Mouse (Mus musculus): ENCODE results near the gene Zfp319.

The Zfp319 gene

DNA sequence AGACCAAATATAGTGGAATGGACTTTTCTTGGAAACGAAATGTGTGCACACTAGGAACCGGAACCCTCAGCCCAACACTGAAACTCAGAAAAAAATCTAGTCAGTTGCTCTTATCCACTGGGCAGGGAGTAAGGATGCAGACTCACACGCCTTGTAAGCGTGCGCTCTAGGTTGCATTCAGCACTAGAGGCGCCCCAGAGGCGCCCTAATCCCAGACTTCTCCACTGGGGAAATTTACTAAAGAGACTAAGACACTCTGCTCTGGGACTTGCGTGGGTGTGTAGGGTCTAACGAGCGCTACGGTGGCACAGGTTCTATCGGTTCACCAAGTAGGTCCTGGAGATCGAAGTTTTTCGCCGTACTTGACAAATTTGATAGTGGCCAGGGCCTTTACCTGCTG lies 19.7 kb upstream of the Zfp319 start:
- DNase-seq (ENCODE audit: low read depth, low spot score) = no peak

DNA sequence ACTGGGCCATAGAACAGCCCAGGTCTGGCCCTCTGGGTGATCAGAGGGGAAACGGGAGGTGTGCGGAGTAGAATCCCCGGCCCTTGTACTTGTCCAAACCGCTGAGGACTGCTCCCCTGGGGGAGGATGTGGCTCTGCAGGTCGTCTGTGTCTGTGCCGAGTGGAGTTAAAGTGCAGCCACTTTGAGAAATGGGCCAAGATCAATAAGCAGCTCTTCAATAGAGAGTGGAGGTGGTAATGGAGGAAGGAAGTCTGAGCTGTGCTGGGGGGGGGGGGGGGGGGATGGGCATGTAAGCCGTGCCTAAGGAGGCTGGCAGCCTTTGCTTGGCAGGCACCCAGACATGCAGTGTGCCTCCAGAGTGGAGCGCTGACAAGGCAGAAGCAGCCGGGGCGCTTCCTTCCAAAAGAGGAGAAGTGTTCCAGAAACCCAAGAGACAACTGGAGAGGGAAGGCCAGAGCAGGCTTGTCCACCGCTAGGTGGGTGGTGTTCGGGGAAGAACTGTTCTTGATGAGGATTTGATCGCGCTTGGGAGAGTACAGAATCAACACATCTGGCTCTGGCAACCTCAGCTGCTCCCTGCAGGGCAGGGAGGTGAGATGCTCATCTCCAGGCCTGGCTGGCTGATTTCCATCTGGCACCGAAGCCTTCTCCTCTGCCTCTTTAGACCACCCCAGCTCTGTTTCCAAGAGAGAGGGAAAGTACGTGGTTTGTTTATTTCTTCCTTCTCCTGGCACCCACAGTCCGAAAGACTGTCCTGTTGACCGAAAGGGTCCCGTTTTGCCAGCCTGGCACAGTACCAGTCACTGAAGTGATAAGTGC lies 17.3 kb upstream of the Zfp319 start:
- DNase-seq (ENCODE audit: low read depth, low spot score) = no peak

DNA sequence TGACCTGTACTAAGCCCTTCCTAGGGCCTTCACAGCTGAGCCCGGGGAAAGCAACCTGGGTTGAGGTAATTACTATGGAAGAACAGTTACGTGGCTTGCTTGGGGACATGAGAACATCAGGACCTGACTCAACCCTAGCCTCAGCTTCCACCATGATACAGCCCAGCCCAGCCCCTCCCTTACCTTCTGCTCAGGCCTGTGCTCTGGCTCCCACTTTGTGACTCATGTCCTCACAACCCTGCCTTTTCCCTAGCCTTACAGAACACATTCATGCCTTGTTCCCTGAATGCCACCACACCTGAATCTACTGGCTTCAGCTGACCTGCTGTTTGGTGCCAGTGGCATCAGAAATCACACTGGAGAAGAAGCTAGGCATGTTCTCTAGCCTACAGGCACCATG lies 16.6 kb upstream of the Zfp319 start:
- no peak for DNase-seq (ENCODE audit: low read depth, low spot score)

DNA sequence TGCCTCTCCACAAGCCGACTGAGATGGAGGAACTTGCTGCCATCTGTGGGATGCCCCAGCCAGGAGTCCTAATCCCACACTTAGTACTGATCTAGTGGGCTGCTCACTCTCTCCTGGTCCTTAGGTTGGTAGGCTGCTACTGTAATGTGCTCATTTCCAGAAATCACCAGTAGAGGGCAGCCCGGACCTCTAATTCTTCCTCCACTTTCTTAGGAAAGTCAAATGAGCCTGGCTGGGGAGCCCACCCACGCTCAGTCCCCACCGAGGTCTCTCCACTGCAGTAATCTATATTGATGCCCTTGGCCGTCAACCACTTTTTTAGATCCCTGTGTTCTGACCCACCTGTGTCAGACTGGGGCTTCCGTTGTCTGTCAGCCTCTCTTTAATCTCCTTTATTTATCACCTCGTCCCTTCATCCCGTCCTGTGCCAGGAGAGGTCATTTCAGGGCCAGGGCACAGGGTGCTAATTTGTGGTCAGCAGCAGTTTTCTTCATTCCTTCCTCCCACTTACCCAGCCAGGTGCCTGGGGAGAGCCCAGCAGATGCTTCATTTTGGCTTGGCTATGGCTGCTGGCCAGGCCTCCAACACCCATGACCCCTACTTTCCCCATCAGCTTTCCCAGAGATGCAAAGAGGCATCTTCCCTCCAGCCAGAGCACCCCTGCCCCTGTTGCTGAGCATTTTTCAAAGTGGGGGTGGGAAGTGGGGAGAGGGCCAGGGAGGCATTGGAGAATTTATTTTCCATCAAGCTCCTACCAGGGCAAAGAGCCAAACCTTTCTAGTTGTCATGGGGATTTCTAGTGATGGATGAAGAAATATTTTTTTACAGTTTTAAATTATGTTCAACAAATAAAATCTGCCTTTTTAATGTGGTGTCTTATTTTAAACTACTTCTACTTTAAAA lies 15.1 kb upstream of the Zfp319 start:
- peak; percentile 69 for DNase-seq (ENCODE audit: low read depth, low spot score)

DNA sequence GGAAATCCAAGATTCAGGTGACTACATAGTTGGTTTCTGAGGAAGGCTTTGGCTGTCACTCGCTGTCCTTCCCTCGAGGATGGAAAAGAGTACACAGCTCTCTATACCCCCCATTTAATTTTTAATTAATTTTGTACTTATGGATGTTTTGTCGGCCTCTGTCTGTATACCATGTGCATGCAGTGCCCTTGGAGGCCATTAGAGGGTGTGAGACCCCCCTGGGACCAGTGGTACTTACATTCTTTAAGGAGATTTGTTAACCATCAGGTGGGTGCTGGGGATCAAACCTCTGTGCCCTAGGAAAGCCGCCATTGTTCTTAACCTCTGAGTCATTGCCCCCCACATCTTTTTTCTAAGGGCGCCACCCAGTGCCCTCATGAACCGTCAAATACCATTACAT lies 12.9 kb upstream of the Zfp319 start:
- no peak for DNase-seq (ENCODE audit: low read depth, low spot score)

DNA sequence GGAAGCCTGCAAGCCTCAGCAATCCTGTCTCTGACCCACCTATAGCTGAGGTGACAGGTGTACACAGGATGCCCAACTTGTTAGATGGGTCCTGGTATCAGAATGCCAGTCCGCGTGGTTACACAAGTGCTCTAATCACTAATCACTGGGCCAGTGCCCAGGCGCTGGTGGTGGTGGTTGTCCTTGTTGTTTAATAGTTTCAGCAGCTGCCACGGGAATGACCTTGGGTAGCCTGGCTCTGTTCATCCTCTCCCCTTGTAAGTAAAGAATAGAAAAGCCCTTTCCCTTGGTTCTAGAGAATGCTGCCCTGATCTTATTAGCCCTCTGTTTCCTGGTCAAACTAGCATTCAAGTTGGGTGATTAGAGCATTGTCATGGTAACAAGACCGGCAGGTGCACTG lies 10.0 kb upstream of the Zfp319 start:
- no peak for DNase-seq (ENCODE audit: low read depth, low spot score)

DNA sequence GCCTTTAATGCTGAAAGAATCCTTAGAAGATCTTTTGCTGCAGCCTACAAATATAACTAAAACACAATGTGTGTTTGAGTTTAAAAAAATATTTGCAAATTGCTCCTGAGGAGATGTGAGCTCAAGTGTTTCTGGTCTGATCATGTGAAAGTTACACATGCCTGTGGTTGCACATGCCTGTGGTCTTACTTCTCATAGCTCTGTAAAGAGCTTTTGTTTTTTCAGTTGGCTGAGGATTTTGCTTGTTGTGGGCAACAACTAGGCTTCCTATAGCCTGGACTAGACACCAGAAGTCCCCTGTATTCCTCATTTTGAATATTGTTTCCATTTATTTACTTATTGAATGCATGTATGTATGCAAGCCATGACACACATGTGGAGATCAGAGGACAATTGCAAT lies 4.6 kb upstream of the Zfp319 start:
- DNase-seq (ENCODE audit: low read depth, low spot score) = no peak

DNA sequence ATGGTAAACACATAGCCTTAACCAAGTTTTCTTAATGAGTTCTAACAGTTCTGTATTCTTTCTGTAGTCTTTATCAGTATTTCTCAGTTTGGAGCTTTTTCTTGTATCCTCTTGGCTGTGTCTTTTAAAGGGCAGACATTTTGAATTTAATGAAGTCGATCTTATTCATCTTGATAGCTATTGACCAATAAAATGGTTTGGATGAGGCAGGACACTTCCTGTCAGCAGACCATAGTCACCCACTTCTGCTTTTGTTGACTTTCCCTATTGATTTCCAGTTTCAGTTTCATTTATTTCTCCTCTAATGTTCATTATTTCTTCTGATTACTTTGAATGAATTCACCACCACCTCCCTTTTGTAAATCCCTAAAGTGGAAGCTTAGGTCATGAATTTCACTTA lies 4.0 kb upstream of the Zfp319 start:
- DNase-seq (ENCODE audit: low read depth, low spot score) = peak; percentile 51

DNA sequence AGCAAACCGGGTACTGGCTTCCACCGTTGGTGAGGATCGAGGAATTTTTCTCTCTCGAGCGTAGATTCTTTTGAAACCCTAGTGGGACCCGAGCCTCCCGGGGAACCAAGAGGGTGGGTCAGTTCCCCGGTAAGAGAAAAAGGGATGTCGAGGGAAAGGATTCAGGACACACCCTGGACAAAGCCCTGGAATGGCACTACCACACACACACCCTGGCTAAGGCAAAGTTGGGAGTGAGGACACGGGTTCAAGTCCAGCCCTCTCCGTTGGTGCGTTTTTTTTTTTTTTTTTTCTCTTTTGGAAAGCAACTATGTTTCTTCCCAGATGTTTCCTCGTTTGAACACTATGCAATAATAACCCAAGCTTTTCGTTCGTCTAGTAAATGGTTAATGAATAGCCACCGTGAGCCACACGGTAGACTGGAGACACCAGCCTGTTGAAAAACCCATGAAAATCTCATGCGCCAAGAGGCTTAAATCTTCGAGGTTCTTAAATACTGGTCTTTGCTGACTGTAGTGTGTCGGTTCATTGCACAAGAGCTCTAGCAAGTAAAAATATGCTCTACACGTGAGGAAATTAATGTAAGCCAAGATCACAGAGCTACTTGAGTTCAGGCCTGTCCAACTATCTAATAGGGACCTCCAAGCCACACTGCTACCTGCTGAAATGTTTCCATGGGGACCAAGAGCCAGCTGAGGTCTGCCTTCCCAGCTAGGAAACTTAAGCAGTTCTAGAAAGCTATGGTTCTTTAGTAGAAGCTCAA lies 868 bp upstream of the Zfp319 start:
- DNase-seq (ENCODE audit: low read depth, low spot score) = peak; percentile 41

DNA sequence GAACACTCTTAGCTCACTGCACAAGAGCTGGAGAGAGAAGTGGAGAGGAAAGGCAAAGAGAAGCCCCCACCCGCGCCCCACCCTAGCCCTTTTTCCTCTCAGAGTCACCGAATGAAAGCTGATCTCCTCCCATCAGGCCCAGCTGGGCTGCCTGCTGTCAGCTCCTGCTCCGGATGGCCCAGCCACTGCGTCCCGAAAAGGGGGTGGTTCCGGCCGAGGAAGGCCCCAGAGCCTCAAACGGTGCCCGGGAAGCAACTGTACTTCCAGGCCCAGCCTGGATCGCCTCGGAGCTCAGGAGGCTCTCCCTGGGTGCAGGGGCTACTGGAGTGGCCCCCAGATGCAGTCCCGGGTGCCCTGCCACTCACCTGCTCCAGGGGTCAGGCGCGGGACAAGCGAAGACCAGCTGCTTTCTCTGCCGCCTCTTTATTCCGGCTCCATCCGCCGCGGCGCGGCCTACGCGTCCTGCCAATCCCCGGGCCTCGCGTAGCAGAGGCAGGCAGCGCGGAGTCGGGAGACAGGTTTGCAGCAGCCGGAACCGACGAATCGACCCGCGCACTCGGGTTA lies 512 bp downstream of the Zfp319 start:
- peak; percentile 92 for DNase-seq (ENCODE audit: low read depth, low spot score)

DNA sequence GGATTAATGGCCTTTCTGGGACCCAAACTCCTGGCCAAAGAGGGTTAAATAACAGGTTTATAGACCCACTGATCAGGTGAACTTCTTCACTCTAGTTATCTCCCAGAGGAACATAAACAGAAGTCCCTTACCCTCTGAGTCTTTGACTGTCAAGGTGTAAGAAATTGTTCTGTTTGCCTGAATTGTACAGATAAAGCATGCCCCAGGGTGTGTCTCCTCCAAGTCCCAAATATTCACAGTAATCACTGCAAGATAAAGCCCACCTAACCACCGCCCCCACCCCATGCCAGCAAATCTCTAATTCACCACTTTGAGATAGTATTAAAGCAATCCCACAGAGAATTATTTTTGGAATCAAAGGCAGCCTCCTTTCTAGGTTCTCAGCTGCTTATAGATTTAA lies 1.4 kb downstream of the Zfp319 start:
- no peak for DNase-seq (ENCODE audit: low read depth, low spot score)

DNA sequence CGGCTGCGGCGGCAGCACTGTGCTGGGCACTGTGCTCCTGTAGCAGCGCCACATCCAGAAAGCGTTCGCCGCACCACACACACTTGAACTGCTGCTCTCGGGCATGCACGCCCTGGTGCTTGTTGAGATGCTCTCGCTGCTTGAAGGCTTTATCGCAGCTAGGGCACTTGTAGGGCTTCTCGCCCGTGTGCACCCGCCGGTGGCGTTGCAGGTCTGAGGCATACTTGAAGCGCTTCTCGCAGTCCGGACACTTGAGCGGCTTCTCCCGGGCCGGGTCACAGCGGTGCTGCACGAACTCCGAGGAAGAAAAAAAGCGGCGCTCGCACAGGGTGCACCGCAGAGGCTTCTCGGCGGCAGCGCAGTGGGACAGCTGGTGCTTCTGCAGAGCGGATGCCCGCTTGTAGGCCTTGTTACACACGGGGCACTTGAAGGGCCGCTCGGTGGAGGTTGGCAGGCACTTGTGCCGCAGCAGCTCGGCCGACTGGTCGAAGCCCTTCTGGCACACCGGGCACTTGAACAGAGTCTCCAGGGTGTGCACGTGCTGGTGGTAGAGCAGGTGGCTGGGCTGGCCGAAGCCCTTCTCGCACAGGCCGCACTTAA lies 3.8 kb downstream of the Zfp319 start:
- no peak for DNase-seq (ENCODE audit: low read depth, low spot score)

DNA sequence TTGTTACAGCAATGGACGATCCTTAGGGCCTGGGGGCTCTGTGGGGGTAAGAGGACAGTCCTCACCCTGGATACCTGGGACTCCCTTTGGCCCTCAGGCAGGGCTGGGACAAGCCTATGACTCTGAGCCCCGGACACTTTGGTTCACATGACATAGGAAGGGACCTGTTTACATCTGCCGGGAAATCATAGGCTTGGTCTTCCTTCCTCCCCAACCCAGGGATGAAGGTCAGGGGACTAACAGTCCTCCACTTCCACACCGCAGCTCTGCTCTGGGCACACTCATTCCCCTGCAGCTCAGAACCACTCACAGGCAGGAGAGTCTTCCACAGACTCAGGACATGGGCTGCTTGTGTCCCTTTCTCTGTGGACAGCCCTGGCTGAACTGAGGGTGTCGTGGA lies 4.9 kb downstream of the Zfp319 start:
- no peak for DNase-seq (ENCODE audit: low read depth, low spot score)

DNA sequence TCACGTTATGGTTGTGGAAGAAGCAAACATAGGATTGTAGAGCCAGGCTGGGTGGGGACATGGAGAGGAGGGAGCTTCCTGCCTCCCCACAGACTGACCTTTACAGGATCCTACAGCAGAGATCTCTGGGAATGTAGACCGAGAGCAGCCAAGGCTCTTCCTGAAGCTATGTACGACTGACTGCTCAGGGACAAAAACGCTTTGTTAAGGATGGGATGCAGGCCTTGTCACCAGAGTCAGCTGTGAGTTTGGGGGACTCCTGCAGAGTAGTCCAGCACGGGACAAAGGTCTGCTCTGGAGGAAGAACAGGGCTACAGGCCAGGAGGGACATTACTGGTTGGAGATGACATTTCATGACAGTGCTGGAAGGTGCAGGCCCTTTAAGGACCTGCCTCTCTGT lies 7.1 kb downstream of the Zfp319 start:
- DNase-seq (ENCODE audit: low read depth, low spot score) = no peak

DNA sequence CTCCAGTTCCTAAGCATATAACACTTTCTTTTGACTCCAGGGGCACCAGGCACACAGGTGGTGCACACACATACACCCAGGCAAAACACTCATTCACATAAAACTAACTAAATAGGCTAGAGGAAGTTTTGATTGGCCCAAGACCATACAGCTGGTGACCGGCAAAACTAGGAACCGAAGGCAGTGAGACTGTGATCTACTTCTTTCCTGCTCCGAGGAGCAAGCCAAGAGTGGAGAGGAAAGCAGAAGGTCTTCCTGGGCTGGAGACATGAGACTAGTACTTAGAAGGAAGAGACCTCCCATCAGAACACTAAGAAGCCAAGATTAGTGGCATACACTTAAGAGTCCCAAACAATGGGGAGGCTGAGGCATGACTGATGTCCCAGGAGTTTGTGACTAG lies 8.5 kb downstream of the Zfp319 start:
- no peak for DNase-seq (ENCODE audit: low read depth, low spot score)

DNA sequence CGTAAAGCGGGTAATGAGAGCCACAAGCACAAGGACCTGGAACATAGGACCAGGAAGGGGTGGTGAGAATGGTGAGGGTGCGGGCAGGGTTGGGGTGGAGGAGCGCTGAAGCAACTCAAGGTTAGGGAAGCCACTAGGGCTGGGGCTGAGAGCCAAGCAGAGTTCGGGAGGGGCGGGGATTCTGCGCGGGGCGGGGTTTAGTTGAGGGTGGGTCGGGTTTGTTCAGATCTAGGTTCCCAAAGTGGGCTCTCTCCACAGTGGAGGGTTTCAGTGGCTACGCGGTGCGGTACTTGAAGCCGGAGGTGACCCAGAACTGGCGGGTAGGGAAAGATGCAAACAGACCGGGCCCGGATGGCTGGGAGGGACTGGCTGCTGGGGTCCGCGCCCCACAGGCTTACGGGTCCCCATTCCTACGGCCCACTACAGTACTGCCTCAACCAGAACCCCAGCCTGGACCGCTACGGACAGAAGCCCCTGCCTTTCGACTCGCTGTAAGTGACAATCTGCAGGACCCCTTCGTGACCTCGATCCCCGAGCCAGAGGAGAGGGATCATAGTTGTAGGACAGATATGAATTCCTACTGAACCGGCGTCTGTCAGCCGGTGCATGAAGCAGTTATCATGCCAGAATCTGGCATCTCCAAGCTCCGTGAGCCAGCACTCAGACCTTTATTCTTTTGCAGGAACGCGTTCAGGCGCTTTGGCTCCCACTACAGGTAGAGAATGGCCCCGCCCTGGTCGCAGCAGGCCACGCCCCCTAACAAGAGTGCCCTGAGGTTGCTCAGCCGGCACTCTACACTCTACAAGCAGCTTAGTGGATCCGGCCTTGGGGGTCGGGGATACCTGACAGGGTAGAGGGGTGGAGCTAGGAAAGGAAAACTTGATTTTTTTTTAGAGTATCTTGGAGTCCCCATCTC lies 11.3 kb downstream of the Zfp319 start:
- DNase-seq (ENCODE audit: low read depth, low spot score) = no peak

DNA sequence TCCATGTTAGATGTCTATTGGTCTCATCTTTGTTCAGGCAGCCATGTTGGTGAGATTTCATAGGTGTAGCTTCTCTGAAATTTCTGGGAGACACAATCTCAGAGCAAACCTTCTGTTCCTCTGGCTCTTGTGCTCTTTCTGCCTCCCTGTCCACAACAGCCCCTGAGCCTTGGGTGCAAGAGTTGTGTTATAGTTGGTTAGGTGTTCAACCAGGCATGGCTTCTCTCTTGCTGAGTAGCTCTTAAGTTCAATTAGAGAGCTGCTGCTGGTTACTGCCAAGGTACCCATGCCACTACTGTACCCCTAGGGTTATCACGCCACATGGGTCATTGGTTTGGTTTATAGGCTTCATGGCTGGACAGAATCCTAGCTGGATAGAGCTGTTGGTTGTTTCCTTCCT lies 16.4 kb downstream of the Zfp319 start:
- DNase-seq (ENCODE audit: low read depth, low spot score) = no peak

DNA sequence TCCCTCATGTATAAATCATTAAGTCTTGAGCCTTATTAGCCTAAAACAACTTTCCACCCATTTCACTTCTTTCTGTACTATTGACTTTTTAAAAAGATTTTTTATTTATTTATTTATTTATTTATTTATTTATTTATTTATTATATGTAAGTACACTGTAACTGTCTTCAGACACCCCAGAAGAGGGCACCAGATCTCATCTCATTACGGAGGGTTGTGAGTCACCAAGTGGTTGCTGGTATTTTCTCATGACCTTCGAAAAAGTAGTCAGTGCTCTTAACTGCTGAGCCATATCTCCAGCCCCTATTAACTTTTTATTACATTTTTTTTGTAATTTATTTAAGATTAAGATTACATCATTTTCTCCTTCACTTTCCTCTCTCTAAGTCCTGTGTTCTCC lies 17.0 kb downstream of the Zfp319 start:
- DNase-seq (ENCODE audit: low read depth, low spot score) = no peak

DNA sequence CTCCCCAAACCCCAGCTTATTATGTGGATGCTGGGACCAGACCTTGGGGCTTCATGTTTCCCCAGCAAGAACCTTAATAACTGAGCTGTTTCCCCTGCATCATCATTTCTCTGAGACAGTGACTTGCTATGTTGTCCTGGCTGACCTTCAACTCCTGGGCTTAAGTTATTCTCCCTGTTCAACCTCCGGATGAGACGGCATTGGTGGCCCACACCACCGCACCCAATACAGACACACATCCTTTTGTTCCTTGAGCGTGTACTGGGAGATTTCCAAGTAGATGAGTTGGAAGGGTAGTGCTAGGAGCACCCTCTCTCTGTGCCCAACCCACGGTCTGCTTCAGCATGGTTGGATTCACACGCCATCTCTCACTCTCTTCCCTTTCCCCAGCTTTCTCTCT lies 17.9 kb downstream of the Zfp319 start:
- no peak for DNase-seq (ENCODE audit: low read depth, low spot score)

DNA sequence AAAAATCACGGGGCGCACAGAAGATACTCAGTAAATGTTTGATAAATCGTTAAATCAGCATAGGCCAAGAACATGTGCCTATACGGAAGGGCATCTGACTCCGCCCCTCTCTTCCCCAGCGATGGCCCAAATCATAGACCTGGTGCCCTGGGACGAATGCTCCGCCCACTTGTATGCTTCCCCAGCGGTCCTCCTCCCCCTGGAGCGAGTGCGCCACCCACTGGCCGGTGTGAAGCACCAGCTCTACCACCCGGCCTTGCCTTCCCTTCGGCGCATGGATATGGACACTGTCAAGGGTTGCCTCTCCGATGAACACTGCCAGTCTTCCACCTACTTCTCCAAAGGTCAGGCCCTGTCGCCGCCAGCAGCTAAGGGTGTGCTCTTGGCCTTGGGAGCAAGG lies 18.9 kb downstream of the Zfp319 start:
- peak; percentile 34 for DNase-seq (ENCODE audit: low read depth, low spot score)
